Mouse (Mus musculus) adrenal gland, adult 8-10 months (tissue): ENCODE results near the gene Chga. TPM values are rescaled to one million over a fixed set of nuclear protein-coding genes. Genes with fewer than 3 reads are reported as not detected.

Source experiments
- DNase-seq: peaks from one replicate; pipeline ENCODE4 v3.0.0; 2022
- total RNA-seq, 4 experiments: library from RNA; stranded (reverse); gene quantifications; 2 replicates each; pipeline ENCODE4 v1.2.4; 2022

Chga gene
- total RNA-seq, result 1,000 to 10,000 TPM; 2,246 to 2,701 (median 2,550) TPM

- DNase-seq, result no peak
Observed at GRCm38 (mm10) chr12:102554721-102555516, at the start of gene Chga. TSS of gene Chga (plus strand) at chr12:102554969.

GRCm38 (mm10) chr12:102505131-102505713, 49.5 kb upstream of the Chga start:
- no peak for DNase-seq

GRCm38 (mm10) chr12:102505949-102506348, 48.8 kb upstream of the Chga start:
- no peak for DNase-seq

- DNase-seq, result no peak
Observed at GRCm38 (mm10) chr12:102511363-102511762, 43.4 kb upstream of the Chga start.

- DNase-seq, result no peak
Observed at GRCm38 (mm10) chr12:102514151-102514550, 40.6 kb upstream of the Chga start.

- no peak for DNase-seq
Observed at GRCm38 (mm10) chr12:102514751-102515150, 40.0 kb upstream of the Chga start.

GRCm38 (mm10) chr12:102516151-102516550, 38.6 kb upstream of the Chga start:
- DNase-seq, result no peak

- DNase-seq, result no peak
Observed at GRCm38 (mm10) chr12:102517647-102518046, 37.1 kb upstream of the Chga start.

GRCm38 (mm10) chr12:102519929-102520720, 34.6 kb upstream of the Chga start:
- no peak for DNase-seq

- no peak for DNase-seq
Observed at GRCm38 (mm10) chr12:102521777-102522319, 32.9 kb upstream of the Chga start.

- no peak for DNase-seq
Observed at GRCm38 (mm10) chr12:102524216-102524615, 30.6 kb upstream of the Chga start.

GRCm38 (mm10) chr12:102524760-102525159, 30.0 kb upstream of the Chga start:
- DNase-seq, result no peak

GRCm38 (mm10) chr12:102527989-102528388, 26.8 kb upstream of the Chga start:
- no peak for DNase-seq

GRCm38 (mm10) chr12:102535796-102536195, 19.0 kb upstream of the Chga start:
- DNase-seq, result no peak

GRCm38 (mm10) chr12:102540278-102540677, 14.5 kb upstream of the Chga start:
- no peak for DNase-seq

- DNase-seq, result no peak
Observed at GRCm38 (mm10) chr12:102541168-102541567, 13.6 kb upstream of the Chga start.

- DNase-seq, result no peak
Observed at GRCm38 (mm10) chr12:102545122-102545521, 9.6 kb upstream of the Chga start.

- DNase-seq, result no peak
Observed at GRCm38 (mm10) chr12:102550529-102550928, 4.2 kb upstream of the Chga start.

GRCm38 (mm10) chr12:102551186-102551585, 3.6 kb upstream of the Chga start:
- no peak for DNase-seq

GRCm38 (mm10) chr12:102552001-102552400, 2.8 kb upstream of the Chga start:
- DNase-seq, result no peak

- no peak for DNase-seq
Observed at GRCm38 (mm10) chr12:102553705-102554275, 979 bp upstream of the Chga start.

GRCm38 (mm10) chr12:102555850-102556249, 1.1 kb downstream of the Chga start:
- no peak for DNase-seq

GRCm38 (mm10) chr12:102557372-102557771, 2.6 kb downstream of the Chga start:
- no peak for DNase-seq
